Mouse (Mus musculus): ENCODE measurements around the gene Fignl1. TPM values are rescaled to one million over a fixed set of nuclear protein-coding genes. Genes with fewer than 3 reads are reported as not detected.

The Fignl1 gene
- polyA plus RNA-seq, 1 experiment from 2014 or later = 16.3 TPM

GRCm38 (mm10) chr11:11809404-11810175 is 828 bp upstream of the Fignl1 start:
- H3K36me3 ChIP-seq (ENCODE audit: control insufficient read depth, insufficient read depth, low read length) = no peaks in the 10 kb centered on the region
- H3K9ac ChIP-seq (replicated peaks; ENCODE audit: low read length) = peak overlapping the region; percentile 69
- H3K27ac ChIP-seq (replicated peaks; ENCODE audit: low read depth, low read length) = peak overlapping the region; percentile 90
- peak; percentile 55 for DNase-seq
- peaks cover 5% of the 10 kb centered on the region; the same call in 1 of the 2 replicates for H3K4me1 ChIP-seq (ENCODE audit: control insufficient read depth, insufficient read depth, low read length)
- no peaks in the 10 kb centered on the region for H3K9me3 ChIP-seq (ENCODE audit: control insufficient read depth, low read length)
- 1% methylated on average over 11 of the region's 11 CpGs for WGBS
- peak; percentile 38 for ATAC-seq (ENCODE audit: low FRiP score, low TSS enrichment)
- peak overlapping the region; percentile 72 for H3K4me2 ChIP-seq (ENCODE audit: low read length)
- no peaks in the 10 kb centered on the region for H3K27me3 ChIP-seq (ENCODE audit: control insufficient read depth, insufficient read depth, low read length)
- peak overlapping the region; percentile 55 for H3K4me3 ChIP-seq (replicated peaks; ENCODE audit: low read depth, low read length)

- H3K27ac ChIP-seq (replicated peaks; ENCODE audit: low read depth, low read length) = no peak overlapping the region; the same call in 1 of the 2 replicates
- ATAC-seq (ENCODE audit: low FRiP score, low TSS enrichment) = no peak
- peak overlapping the region; percentile 72 for H3K4me2 ChIP-seq (ENCODE audit: low read length)
- H3K9me3 ChIP-seq (ENCODE audit: control insufficient read depth, low read length) = no peaks in the 10 kb centered on the region
- no peaks in the 10 kb centered on the region for H3K27me3 ChIP-seq (ENCODE audit: control insufficient read depth, insufficient read depth, low read length)
- peak overlapping the region; percentile 55 for H3K4me3 ChIP-seq (replicated peaks; ENCODE audit: low read depth, low read length)
- WGBS = 7% methylated on average over 25 of the region's 25 CpGs
- peak overlapping the region; percentile 69 for H3K9ac ChIP-seq (replicated peaks; ENCODE audit: low read length)
- H3K36me3 ChIP-seq (ENCODE audit: control insufficient read depth, insufficient read depth, low read length) = no peaks in the 10 kb centered on the region
- H3K4me1 ChIP-seq (ENCODE audit: control insufficient read depth, insufficient read depth, low read length) = peaks cover 5% of the 10 kb centered on the region; the same call in 1 of the 2 replicates
- no peak for DNase-seq
Observed at GRCm38 (mm10) chr11:11808035-11808819, 535 bp downstream of the Fignl1 start.

- Histone ChIP-seq H3K36me3 (ENCODE audit: control insufficient read depth, insufficient read depth, low read length) (peaks cover 12% of the 10 kb centered on the region), H3K9me3 (ENCODE audit: control insufficient read depth, low read length) (no peaks in the 10 kb centered on the region), H3K27ac (replicated peaks; ENCODE audit: low read depth, low read length) (no peak overlapping the region), H3K4me2 (ENCODE audit: low read length) (no peak overlapping the region), H3K4me3 (replicated peaks; ENCODE audit: low read depth, low read length) (no peak overlapping the region), H3K27me3 (ENCODE audit: control insufficient read depth, insufficient read depth, low read length) (no peaks in the 10 kb centered on the region), H3K4me1 (ENCODE audit: control insufficient read depth, insufficient read depth, low read length) (peaks cover 5% of the 10 kb centered on the region; the same call in 1 of the 2 replicates), H3K9ac (replicated peaks; ENCODE audit: low read length) (no peak overlapping the region)
- no peak for DNase-seq
- ATAC-seq (ENCODE audit: low FRiP score, low TSS enrichment) = no peak
- WGBS = 97% methylated on average over 4 of the region's 4 CpGs
Observed at GRCm38 (mm10) chr11:11805951-11806350, 2.8 kb downstream of the Fignl1 start.

- WGBS = 96% methylated on average over 5 of the region's 5 CpGs
- H3K36me3 ChIP-seq (ENCODE audit: control insufficient read depth, insufficient read depth, low read length) = peaks cover 13% of the 10 kb centered on the region
- H3K9me3 ChIP-seq (ENCODE audit: control insufficient read depth, low read length) = no peaks in the 10 kb centered on the region
- DNase-seq (no peak), ATAC-seq (ENCODE audit: low FRiP score, low TSS enrichment) (no peak)
- no peak overlapping the region for H3K4me3 ChIP-seq (replicated peaks; ENCODE audit: low read depth, low read length)
- H3K4me2 ChIP-seq (ENCODE audit: low read length) = no peak overlapping the region
- H3K27ac ChIP-seq (replicated peaks; ENCODE audit: low read depth, low read length) = no peak overlapping the region
- H3K4me1 ChIP-seq (ENCODE audit: control insufficient read depth, insufficient read depth, low read length) = peaks cover 3% of the 10 kb centered on the region; the same call in 1 of the 2 replicates
- H3K27me3 ChIP-seq (ENCODE audit: control insufficient read depth, insufficient read depth, low read length) = no peaks in the 10 kb centered on the region
- no peak overlapping the region for H3K9ac ChIP-seq (replicated peaks; ENCODE audit: low read length)
Observed at GRCm38 (mm10) chr11:11804421-11804820, 4.3 kb downstream of the Fignl1 start.

GRCm38 (mm10) chr11:11801067-11801466 is 7.7 kb downstream of the Fignl1 start:
- Histone ChIP-seq H3K4me3 (replicated peaks; ENCODE audit: low read depth, low read length) (no peak overlapping the region), H3K36me3 (ENCODE audit: control insufficient read depth, insufficient read depth, low read length) (peaks cover 18% of the 10 kb centered on the region), H3K27ac (replicated peaks; ENCODE audit: low read depth, low read length) (no peak overlapping the region), H3K4me2 (ENCODE audit: low read length) (no peak overlapping the region), H3K4me1 (ENCODE audit: control insufficient read depth, insufficient read depth, low read length) (no peaks in the 10 kb centered on the region), H3K9ac (replicated peaks; ENCODE audit: low read length) (no peak overlapping the region), H3K27me3 (ENCODE audit: control insufficient read depth, insufficient read depth, low read length) (no peaks in the 10 kb centered on the region), H3K9me3 (ENCODE audit: control insufficient read depth, low read length) (no peaks in the 10 kb centered on the region)
- no peak for DNase-seq
- WGBS = 94% methylated on average over 9 of the region's 9 CpGs
- ATAC-seq (ENCODE audit: low FRiP score, low TSS enrichment) = no peak

- no peaks in the 10 kb centered on the region for H3K9me3 ChIP-seq (ENCODE audit: control insufficient read depth, low read length)
- no peak overlapping the region for H3K4me3 ChIP-seq (replicated peaks; ENCODE audit: low read depth, low read length)
- peaks cover 18% of the 10 kb centered on the region for H3K36me3 ChIP-seq (ENCODE audit: control insufficient read depth, insufficient read depth, low read length)
- ATAC-seq (ENCODE audit: low FRiP score, low TSS enrichment) (no peak), DNase-seq (no peak)
- WGBS = 96% methylated on average over 3 of the region's 3 CpGs
- no peaks in the 10 kb centered on the region for H3K4me1 ChIP-seq (ENCODE audit: control insufficient read depth, insufficient read depth, low read length)
- H3K9ac ChIP-seq (replicated peaks; ENCODE audit: low read length) = no peak overlapping the region
- H3K27me3 ChIP-seq (ENCODE audit: control insufficient read depth, insufficient read depth, low read length) = no peaks in the 10 kb centered on the region
- no peak overlapping the region for H3K27ac ChIP-seq (replicated peaks; ENCODE audit: low read depth, low read length)
- H3K4me2 ChIP-seq (ENCODE audit: low read length) = no peak overlapping the region
Observed at GRCm38 (mm10) chr11:11800304-11800703, 8.5 kb downstream of the Fignl1 start.

GRCm38 (mm10) chr11:11798690-11799089 is 10.1 kb downstream of the Fignl1 start:
- DNase-seq (no peak), ATAC-seq (ENCODE audit: low FRiP score, low TSS enrichment) (no peak)
- WGBS = 98% methylated on average over 1 of the region's 1 CpGs
- no peak overlapping the region for H3K9ac ChIP-seq (replicated peaks; ENCODE audit: low read length)
- no peaks in the 10 kb centered on the region for H3K4me1 ChIP-seq (ENCODE audit: control insufficient read depth, insufficient read depth, low read length)
- peaks cover 18% of the 10 kb centered on the region for H3K36me3 ChIP-seq (ENCODE audit: control insufficient read depth, insufficient read depth, low read length)
- H3K27me3 ChIP-seq (ENCODE audit: control insufficient read depth, insufficient read depth, low read length) = no peaks in the 10 kb centered on the region
- H3K4me2 ChIP-seq (ENCODE audit: low read length) = no peak overlapping the region
- no peaks in the 10 kb centered on the region for H3K9me3 ChIP-seq (ENCODE audit: control insufficient read depth, low read length)
- no peak overlapping the region for H3K4me3 ChIP-seq (replicated peaks; ENCODE audit: low read depth, low read length)
- no peak overlapping the region for H3K27ac ChIP-seq (replicated peaks; ENCODE audit: low read depth, low read length)

- no peaks in the 10 kb centered on the region for H3K9me3 ChIP-seq (ENCODE audit: control insufficient read depth, low read length)
- H3K27ac ChIP-seq (replicated peaks; ENCODE audit: low read depth, low read length) = no peak overlapping the region
- no peaks in the 10 kb centered on the region for H3K27me3 ChIP-seq (ENCODE audit: control insufficient read depth, insufficient read depth, low read length)
- H3K36me3 ChIP-seq (ENCODE audit: control insufficient read depth, insufficient read depth, low read length) = 0 out of 2 replicates have a peak, but pooled peaks cover 5% of the 10 kb centered on the region
- H3K4me2 ChIP-seq (ENCODE audit: low read length) = no peak overlapping the region
- 95% methylated on average over 1 of the region's 1 CpGs for WGBS
- ATAC-seq (ENCODE audit: low FRiP score, low TSS enrichment) = no peak
- no peak overlapping the region for H3K9ac ChIP-seq (replicated peaks; ENCODE audit: low read length)
- no peak overlapping the region for H3K4me3 ChIP-seq (replicated peaks; ENCODE audit: low read depth, low read length)
- no peak for DNase-seq
- H3K4me1 ChIP-seq (ENCODE audit: control insufficient read depth, insufficient read depth, low read length) = no peaks in the 10 kb centered on the region
Observed at GRCm38 (mm10) chr11:11794626-11795025, 14.1 kb downstream of the Fignl1 start.
